Mouse (Mus musculus) hindbrain, postnatal 0 days (tissue): ENCODE data around the gene Zfp568. TPM values are rescaled to one million over a fixed set of nuclear protein-coding genes. Genes with fewer than 3 reads are reported as not detected.

Experiments
- ATAC-seq: fragments of 200-750 bp; cut with Nextera tagmentation; 2 replicates; pipeline ENCODE4 v1.8.0; 2017; ENCODE audit warnings: mild to moderate bottlenecking, moderate TSS enrichment, moderate library complexity
- DNase-seq: peaks from one replicate; pipeline ENCODE4 v3.0.0-alpha.2; 2015; ENCODE audit warnings: low spot score
- H3K27ac ChIP-seq: fragments of 300-500 bp; sonication (generic); 2 replicates; pipeline ENCODE4 v1.5.1; 2014; ENCODE audit warnings: mild to moderate bottlenecking
- H3K27me3 ChIP-seq: fragments of 300-500 bp; sonication (generic); 2 replicates; pipeline ENCODE4 v1.6.1; 2014; ENCODE audit warnings: low read length, mixed read lengths; ENCODE audit not compliant: insufficient read depth
- H3K36me3 ChIP-seq: fragments of 300-500 bp; sonication (generic); 2 replicates; pipeline ENCODE4 v1.6.1; 2014; ENCODE audit warnings: low read length, mixed read lengths; ENCODE audit not compliant: insufficient read depth
- H3K4me1 ChIP-seq: fragments of 300-500 bp; sonication (generic); 2 replicates; pipeline ENCODE4 v1.6.1; 2014; ENCODE audit warnings: antibody characterized with exemption, low read length, mixed read lengths; ENCODE audit not compliant: insufficient read depth
- H3K4me2 ChIP-seq: fragments of 300-500 bp; sonication (generic); 2 replicates; pipeline ENCODE4 v1.6.1; 2014; ENCODE audit warnings: low read depth, mild to moderate bottlenecking, low read length, moderate library complexity, mixed read lengths
- H3K4me3 ChIP-seq: fragments of 300-500 bp; sonication (generic); 2 replicates; pipeline ENCODE4 v1.5.1; 2014; ENCODE audit warnings: low read length
- H3K9ac ChIP-seq: fragments of 300-500 bp; sonication (generic); replicated peaks from 2 replicates; pipeline ENCODE4 v1.6.1; 2014; ENCODE audit warnings: mild to moderate bottlenecking, low read length, moderate library complexity, mixed read lengths
- H3K9me3 ChIP-seq: fragments of 300-500 bp; sonication (generic); 2 replicates; pipeline ENCODE4 v1.6.1; 2016; ENCODE audit warnings: low read length, mixed read lengths
- CTCF ChIP-seq: IDR thresholded peaks from 2 replicates; pipeline ENCODE4 v1.5.1; 2016; ENCODE audit warnings: antibody characterized with exemption, control low read depth, low read depth
- WGBS: fragments of 180-500 bp; shearing (Covaris S2); extraction: QIAGEN DNeasy Blood & Tissue Kit; methylation state at CpG from one replicate; pipeline ENCODE4 v1.1.7; 2014; 5-methylcytosine and 5-hydroxymethylcytosine counted together
- polyA plus RNA-seq: library from polyadenylated mRNA; unstranded; fragments of >200 nt; fragmentation: Nextera tagmentation; extraction: Ambion mirVana; gene quantifications from 2 replicates; pipeline ENCODE4 v1.2.1, GENCODE M21; 2015
- total RNA-seq: library from RNA; depleted of rRNA; stranded (reverse); fragments of >200 nt; gene quantifications from 2 replicates; pipeline ENCODE4 v1.2.3, GENCODE M21; 2014

Gene Zfp568
- total and polyA plus RNA-seq, 2 experiments from 2014 or later = 3.5 to 6.7 TPM

- no peaks in the 10 kb centered on the region for H3K27me3 ChIP-seq
- DNase-seq = no peak
- H3K27ac ChIP-seq = no peak overlapping the region
- no peaks in the 10 kb centered on the region; the same call in 1 of the 2 replicates for H3K4me1 ChIP-seq
- no peak for ATAC-seq
- H3K9me3 ChIP-seq = no peaks in the 10 kb centered on the region
- no peak overlapping the region for H3K4me3 ChIP-seq
- H3K9ac ChIP-seq = no peak overlapping the region
- TF ChIP-seq CTCF = no peak
- H3K36me3 ChIP-seq = no peaks in the 10 kb centered on the region
- 100% methylated on average over 1 of the region's 1 CpGs for WGBS
- H3K4me2 ChIP-seq = no peak overlapping the region
These were observed 23.8 kb downstream of the Zfp568 start for GRCm38 (mm10) chr7:30007601-30008000.

GRCm38 (mm10) chr7:30008020-30008690 lies 24.4 kb downstream of the Zfp568 start:
- Histone ChIP-seq H3K27me3 (no peaks in the 10 kb centered on the region), H3K9ac (no peak overlapping the region), H3K4me2 (no peak overlapping the region), H3K4me1 (no peaks in the 10 kb centered on the region; the same call in 1 of the 2 replicates), H3K9me3 (no peaks in the 10 kb centered on the region), H3K4me3 (no peak overlapping the region), H3K27ac (no peak overlapping the region), H3K36me3 (no peaks in the 10 kb centered on the region)
- no peak for TF ChIP-seq CTCF
- 64% methylated on average over 6 of the region's 6 CpGs for WGBS
- ATAC-seq (no peak), DNase-seq (no peak)

- no peaks in the 10 kb centered on the region; the same call in 1 of the 2 replicates for H3K4me1 ChIP-seq
- TF ChIP-seq CTCF = no peak
- WGBS = 28% methylated on average over 21 of the region's 21 CpGs
- H3K4me3 ChIP-seq = no peak overlapping the region
- peak; percentile 80 for DNase-seq
- H3K4me2 ChIP-seq = 0 out of 2 replicates have a peak overlapping the region, but pooled peaks have one; percentile 8
- peak overlapping the region; percentile 16; the same call in 1 of the 2 replicates for H3K27ac ChIP-seq
- H3K9ac ChIP-seq = no peak overlapping the region
- H3K27me3 ChIP-seq = no peaks in the 10 kb centered on the region
- peaks cover 5% of the 10 kb centered on the region; the same call in 1 of the 2 replicates for H3K36me3 ChIP-seq
- H3K9me3 ChIP-seq = no peaks in the 10 kb centered on the region
- peak; percentile 77 for ATAC-seq
These were observed 25.7 kb downstream of the Zfp568 start for GRCm38 (mm10) chr7:30009321-30010085.

- no peak overlapping the region for H3K4me3 ChIP-seq
- H3K27me3 ChIP-seq = no peaks in the 10 kb centered on the region
- H3K4me2 ChIP-seq = no peak overlapping the region
- 66% methylated on average over 10 of the region's 10 CpGs for WGBS
- peaks cover 10% of the 10 kb centered on the region; the same call in 1 of the 2 replicates for H3K36me3 ChIP-seq
- H3K9me3 ChIP-seq = no peaks in the 10 kb centered on the region
- no peak overlapping the region for H3K9ac ChIP-seq
- TF ChIP-seq CTCF = no peak
- ATAC-seq = no peak
- H3K4me1 ChIP-seq = no peaks in the 10 kb centered on the region; the same call in 1 of the 2 replicates
- H3K27ac ChIP-seq = no peak overlapping the region
- no peak for DNase-seq
These were observed 26.9 kb downstream of the Zfp568 start for GRCm38 (mm10) chr7:30010551-30011195.

GRCm38 (mm10) chr7:30012956-30013363 lies 29.2 kb downstream of the Zfp568 start:
- Histone ChIP-seq H3K9me3 (no peaks in the 10 kb centered on the region), H3K27ac (no peak overlapping the region), H3K27me3 (no peaks in the 10 kb centered on the region), H3K4me2 (no peak overlapping the region), H3K36me3 (peaks cover 17% of the 10 kb centered on the region; the same call in 1 of the 2 replicates), H3K4me1 (no peaks in the 10 kb centered on the region; the same call in 1 of the 2 replicates), H3K4me3 (no peak overlapping the region), H3K9ac (no peak overlapping the region)
- peak; percentile 69 for ATAC-seq
- WGBS = 50% methylated on average over 4 of the region's 4 CpGs
- peak; percentile 84 for DNase-seq
- TF ChIP-seq CTCF = peak; percentile 90

GRCm38 (mm10) chr7:30017226-30017625 lies 33.5 kb downstream of the Zfp568 start:
- Histone ChIP-seq H3K4me1 (no peaks in the 10 kb centered on the region), H3K27me3 (no peaks in the 10 kb centered on the region), H3K27ac (no peak overlapping the region), H3K9me3 (no peaks in the 10 kb centered on the region), H3K36me3 (peaks cover 32% of the 10 kb centered on the region; the same call in 1 of the 2 replicates), H3K9ac (no peak overlapping the region), H3K4me3 (no peak overlapping the region), H3K4me2 (no peak overlapping the region)
- no peak for ATAC-seq
- TF ChIP-seq CTCF = no peak
- DNase-seq = no peak
- 84% methylated on average over 6 of the region's 6 CpGs for WGBS
